Mouse (Mus musculus): Measurements from ENCODE around the gene Nkx3-2. TPM values are rescaled to one million over a fixed set of nuclear protein-coding genes. Genes with fewer than 3 reads are reported as not detected.

Gene Nkx3-2
- total RNA-seq (2021), result not detected
- long read RNA-seq, experiment 1, result 0 reads
- long read RNA-seq, experiment 2, result 0 reads

- intact Hi-C loops (cut with DNase I), result no loop called here
- TF ChIP-seq CTCF (IDR thresholded peaks at IDR 0.05), result no peak
- H3K4me3 ChIP-seq, result no peak within 1 kb of the TSS
- no peak for DNase-seq (ENCODE audit: extremely low spot score in 1 of 2, low spot score in 2 of 2)
- no peak within 1 kb of the TSS for H3K27ac ChIP-seq
Observed at GRCm38 (mm10) chr5:41763731-41764721, at the start of gene Nkx3-2. TSS of gene Nkx3-2 (minus strand) at chr5:41764501.

GRCm38 (mm10) chr5:41812516-41812915 is 48.2 kb upstream of the Nkx3-2 start:
- no peak for TF ChIP-seq CTCF (IDR thresholded peaks at IDR 0.05)
- Histone ChIP-seq H3K4me3 (no peak overlapping the region), H3K27ac (no peak overlapping the region)
- intact Hi-C loops (cut with DNase I), result no loop called here
- no peak for DNase-seq (ENCODE audit: extremely low spot score in 1 of 2, low spot score in 2 of 2)

GRCm38 (mm10) chr5:41811279-41811678 is 47.0 kb upstream of the Nkx3-2 start:
- TF ChIP-seq CTCF (IDR thresholded peaks at IDR 0.05), result no peak

GRCm38 (mm10) chr5:41807383-41807782 is 43.1 kb upstream of the Nkx3-2 start:
- no peak overlapping the region for H3K27ac ChIP-seq
- H3K4me3 ChIP-seq, result no peak overlapping the region
- no peak for DNase-seq (ENCODE audit: extremely low spot score in 1 of 2, low spot score in 2 of 2)
- intact Hi-C loops (cut with DNase I), result no loop called here
- no peak for TF ChIP-seq CTCF (IDR thresholded peaks at IDR 0.05)

More at GRCm38 (mm10) chr5:41811279-41811678, 47.0 kb upstream of the Nkx3-2 start:
- Histone ChIP-seq H3K4me3 (no peak overlapping the region), H3K27ac (no peak overlapping the region)
- intact Hi-C loops (cut with DNase I), result no loop called here
- no peak for DNase-seq (ENCODE audit: extremely low spot score in 1 of 2, low spot score in 2 of 2)

- DNase-seq (ENCODE audit: extremely low spot score in 1 of 2, low spot score in 2 of 2), result no peak
- H3K4me3 ChIP-seq, result no peak overlapping the region
- TF ChIP-seq CTCF (IDR thresholded peaks at IDR 0.05), result no peak
- intact Hi-C loops (cut with DNase I), result no loop called here
- no peak overlapping the region for H3K27ac ChIP-seq
Observed at GRCm38 (mm10) chr5:41806176-41806575, 41.9 kb upstream of the Nkx3-2 start.

GRCm38 (mm10) chr5:41805085-41805484 is 40.8 kb upstream of the Nkx3-2 start:
- intact Hi-C loops (cut with DNase I), result no loop called here
- DNase-seq (ENCODE audit: extremely low spot score in 1 of 2, low spot score in 2 of 2), result no peak
- no peak overlapping the region for H3K4me3 ChIP-seq
- H3K27ac ChIP-seq, result no peak overlapping the region
- TF ChIP-seq CTCF (IDR thresholded peaks at IDR 0.05), result no peak

- no peak overlapping the region for H3K4me3 ChIP-seq
- no peak; the same call in 1 of the 2 replicates for TF ChIP-seq CTCF (IDR thresholded peaks at IDR 0.05)
- DNase-seq (ENCODE audit: extremely low spot score in 1 of 2, low spot score in 2 of 2), result no peak
- no peak overlapping the region for H3K27ac ChIP-seq
- intact Hi-C loops (cut with DNase I), result no loop called here
Observed at GRCm38 (mm10) chr5:41804643-41805042, 40.3 kb upstream of the Nkx3-2 start.

- TF ChIP-seq CTCF (IDR thresholded peaks at IDR 0.05), result no peak
- no peak for DNase-seq (ENCODE audit: extremely low spot score in 1 of 2, low spot score in 2 of 2)
- intact Hi-C loops (cut with DNase I), result no loop called here
- H3K4me3 ChIP-seq, result no peak overlapping the region
- no peak overlapping the region for H3K27ac ChIP-seq
Observed at GRCm38 (mm10) chr5:41801622-41802021, 37.3 kb upstream of the Nkx3-2 start.

GRCm38 (mm10) chr5:41794434-41794833 is 30.1 kb upstream of the Nkx3-2 start:
- intact Hi-C loops (cut with DNase I), result loop anchor here (5.0 kb wide), 1 partner anchor 33 kb away; no protein-coding TSS in a partner anchor
- DNase-seq (ENCODE audit: extremely low spot score in 1 of 2, low spot score in 2 of 2), result no peak
- Histone ChIP-seq H3K4me3 (no peak overlapping the region), H3K27ac (no peak overlapping the region)
- TF ChIP-seq CTCF (IDR thresholded peaks at IDR 0.05), result no peak

GRCm38 (mm10) chr5:41790517-41790916 is 26.2 kb upstream of the Nkx3-2 start:
- no peak for TF ChIP-seq CTCF (IDR thresholded peaks at IDR 0.05)
- Histone ChIP-seq H3K4me3 (no peak overlapping the region), H3K27ac (no peak overlapping the region)
- intact Hi-C loops (cut with DNase I), result loop anchor here (5.0 kb wide), 1 partner anchor 37 kb away; no protein-coding TSS in a partner anchor
- DNase-seq (ENCODE audit: extremely low spot score in 1 of 2, low spot score in 2 of 2), result no peak

- Histone ChIP-seq H3K4me3 (no peak overlapping the region), H3K27ac (no peak overlapping the region)
- no peak for DNase-seq (ENCODE audit: extremely low spot score in 1 of 2, low spot score in 2 of 2)
- TF ChIP-seq CTCF (IDR thresholded peaks at IDR 0.05), result no peak
- intact Hi-C loops (cut with DNase I), result no loop called here
Observed at GRCm38 (mm10) chr5:41788877-41789276, 24.6 kb upstream of the Nkx3-2 start.

GRCm38 (mm10) chr5:41781890-41782289 is 17.6 kb upstream of the Nkx3-2 start:
- TF ChIP-seq CTCF (IDR thresholded peaks at IDR 0.05), result no peak
- intact Hi-C loops (cut with DNase I), result no loop called here
- no peak for DNase-seq (ENCODE audit: extremely low spot score in 1 of 2, low spot score in 2 of 2)
- Histone ChIP-seq H3K4me3 (no peak overlapping the region), H3K27ac (no peak overlapping the region)

All from left cerebral cortex, adult 2 months (tissue).